Mouse (Mus musculus) neural tube, embryonic 13.5 days (tissue): ENCODE measurements around the gene Adig. TPM values are rescaled to one million over a fixed set of nuclear protein-coding genes. Genes with fewer than 3 reads are reported as not detected.

ENCODE experiments used
- ATAC-seq: fragments of 200-750 bp; cut with Nextera tagmentation; 2 replicates; pipeline ENCODE4 v1.8.0; 2017; ENCODE audit warnings: low read depth, mild to moderate bottlenecking, moderate TSS enrichment, moderate library complexity
- H3K27ac ChIP-seq: fragments of 300-500 bp; sonication (generic); replicated peaks from 2 replicates; pipeline ENCODE4 v1.5.1; 2015; ENCODE audit warnings: moderate library complexity, mild to moderate bottlenecking, inconsistent platforms
- H3K27me3 ChIP-seq: fragments of 300-500 bp; sonication (generic); 2 replicates; pipeline ENCODE4 v1.6.1; 2015; ENCODE audit warnings: mild to moderate bottlenecking, inconsistent platforms
- H3K36me3 ChIP-seq: fragments of 300-500 bp; sonication (generic); 2 replicates; pipeline ENCODE4 v1.6.1; 2015; ENCODE audit warnings: mild to moderate bottlenecking, inconsistent platforms
- H3K4me1 ChIP-seq: fragments of 300-500 bp; sonication (generic); replicated peaks from 2 replicates; pipeline ENCODE4 v1.6.1; 2015; ENCODE audit warnings: inconsistent platforms
- H3K4me2 ChIP-seq: fragments of 300-500 bp; sonication (generic); 2 replicates; pipeline ENCODE4 v1.6.1; 2015; ENCODE audit warnings: inconsistent platforms, mild to moderate bottlenecking, moderate library complexity
- H3K4me3 ChIP-seq: fragments of 300-500 bp; sonication (generic); 2 replicates; pipeline ENCODE4 v1.5.1; 2015; ENCODE audit warnings: mild to moderate bottlenecking, inconsistent platforms
- H3K9ac ChIP-seq: fragments of 300-500 bp; sonication (generic); 2 replicates; pipeline ENCODE4 v1.6.1; 2015; ENCODE audit warnings: moderate library complexity, mild to moderate bottlenecking, inconsistent platforms
- H3K9me3 ChIP-seq: fragments of 300-500 bp; sonication (generic); 2 replicates; pipeline ENCODE4 v1.6.1; 2016; ENCODE audit warnings: inconsistent platforms
- WGBS: fragments of 180-500 bp; shearing (Covaris S2); methylation state at CpG from one replicate; pipeline ENCODE4 v1.1.7; 2015; 5-methylcytosine and 5-hydroxymethylcytosine counted together
- polyA plus RNA-seq: library from polyadenylated mRNA; unstranded; fragments of >200 nt; fragmentation: Nextera tagmentation; extraction: Ambion mirVana; gene quantifications from 2 replicates; pipeline ENCODE4 v1.2.1, GENCODE M21; 2015

Gene Adig
- polyA plus RNA-seq: not detected in 2 replicates

DNA sequence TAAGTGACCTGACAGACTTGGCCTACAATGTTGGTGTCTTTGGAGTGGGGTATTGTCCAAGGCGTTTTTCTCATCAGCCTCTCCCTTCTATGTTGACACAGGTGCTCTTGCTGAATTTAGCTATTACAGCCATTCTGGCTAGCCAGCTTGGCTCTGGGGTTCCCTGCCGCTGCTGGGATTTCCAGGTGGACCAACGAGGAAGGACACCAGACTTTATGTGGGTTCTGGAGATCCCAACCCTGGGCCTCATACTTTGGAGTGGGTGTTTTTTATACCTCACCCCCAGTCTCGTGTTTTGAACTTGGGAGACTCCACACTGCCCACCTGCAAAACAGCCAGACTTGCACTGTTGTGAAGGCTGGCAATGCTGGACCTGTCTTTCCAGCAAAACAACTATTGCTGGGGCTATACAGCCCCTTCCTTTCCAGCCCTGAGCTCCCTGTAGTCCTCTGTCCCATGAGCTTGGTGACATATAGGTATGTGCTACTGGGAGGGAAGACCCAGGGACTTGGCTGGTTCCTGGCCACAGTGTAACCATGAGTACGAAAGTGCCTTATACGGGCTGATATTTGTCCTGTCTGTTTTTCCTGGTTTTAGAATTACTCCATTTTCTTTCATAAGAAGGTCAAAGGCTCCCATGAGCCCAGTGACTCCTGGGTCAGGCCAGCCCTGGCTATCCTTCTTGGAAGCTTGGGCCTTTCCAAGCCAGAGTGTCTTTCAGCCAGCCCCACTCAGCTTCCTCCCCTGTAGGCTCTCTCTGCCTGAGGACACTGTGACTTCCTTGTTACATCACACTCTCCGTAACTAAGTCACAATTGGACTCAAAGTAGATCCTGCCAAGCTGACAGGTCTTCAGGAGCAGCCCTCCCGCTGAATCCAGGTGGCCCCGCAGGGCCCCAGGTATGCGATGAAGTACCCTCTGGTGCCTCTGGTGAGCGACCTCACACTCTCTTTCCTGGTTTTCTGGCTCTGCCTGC is at the start of gene Adig:
Gene Adig, plus strand, starts transcription at position 777 of the 977 bp plus-strand sequence.
- H3K27me3 ChIP-seq: no peaks in the 10 kb centered on the region
- ATAC-seq: no peak
- H3K27ac ChIP-seq: no peak within 1 kb of the TSS
- 77% methylated on average over 11 of the region's 11 CpGs for WGBS
- H3K9me3 ChIP-seq: no peaks in the 10 kb centered on the region
- H3K4me3 ChIP-seq: no peak within 1 kb of the TSS
- no peak within 1 kb of the TSS for H3K4me2 ChIP-seq
- no peaks in the 10 kb centered on the region for H3K4me1 ChIP-seq
- peaks cover 31% of the 10 kb centered on the region for H3K36me3 ChIP-seq
- H3K9ac ChIP-seq: no peak within 1 kb of the TSS

- H3K27ac ChIP-seq: no peak overlapping the region
- no peaks in the 10 kb centered on the region for H3K27me3 ChIP-seq
- peaks cover 81% of the 10 kb centered on the region for H3K36me3 ChIP-seq
- no peaks in the 10 kb centered on the region for H3K9me3 ChIP-seq
- 96% methylated on average over 4 of the region's 4 CpGs for WGBS
- ATAC-seq: no peak
- no peaks in the 10 kb centered on the region for H3K4me1 ChIP-seq
- no peak overlapping the region for H3K9ac ChIP-seq
- H3K4me2 ChIP-seq: no peak overlapping the region
- no peak overlapping the region for H3K4me3 ChIP-seq
Observed at GRCm38 (mm10) chr2:158456451-158456850, 46.0 kb upstream of the Adig start.

DNA sequence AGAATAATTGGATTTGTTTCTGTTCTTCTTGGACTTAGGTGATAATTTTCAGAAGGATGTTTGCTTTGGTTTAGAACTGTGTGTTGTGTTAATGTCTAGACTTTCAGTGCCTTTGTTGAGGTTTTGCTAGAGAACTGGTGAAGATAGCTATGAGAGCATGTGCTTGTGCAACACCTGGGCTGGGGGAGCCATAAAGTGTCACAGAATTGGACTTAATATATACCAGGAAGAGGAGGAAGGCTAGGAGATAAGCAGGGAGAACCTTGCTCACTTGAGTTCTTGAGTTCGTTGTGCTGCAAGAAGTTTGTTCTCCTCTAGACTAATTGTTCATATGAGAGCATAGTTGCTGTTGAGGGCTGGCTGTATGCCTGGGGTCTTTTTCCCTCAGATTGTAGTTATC is 44.8 kb upstream of the Adig start:
- no peak for ATAC-seq
- Histone ChIP-seq H3K27ac (no peak overlapping the region), H3K4me1 (no peaks in the 10 kb centered on the region), H3K4me3 (no peak overlapping the region), H3K27me3 (no peaks in the 10 kb centered on the region), H3K9me3 (no peaks in the 10 kb centered on the region), H3K36me3 (peaks cover 80% of the 10 kb centered on the region), H3K4me2 (no peak overlapping the region), H3K9ac (no peak overlapping the region)
- 95% methylated on average over 1 of the region's 1 CpGs for WGBS

DNA sequence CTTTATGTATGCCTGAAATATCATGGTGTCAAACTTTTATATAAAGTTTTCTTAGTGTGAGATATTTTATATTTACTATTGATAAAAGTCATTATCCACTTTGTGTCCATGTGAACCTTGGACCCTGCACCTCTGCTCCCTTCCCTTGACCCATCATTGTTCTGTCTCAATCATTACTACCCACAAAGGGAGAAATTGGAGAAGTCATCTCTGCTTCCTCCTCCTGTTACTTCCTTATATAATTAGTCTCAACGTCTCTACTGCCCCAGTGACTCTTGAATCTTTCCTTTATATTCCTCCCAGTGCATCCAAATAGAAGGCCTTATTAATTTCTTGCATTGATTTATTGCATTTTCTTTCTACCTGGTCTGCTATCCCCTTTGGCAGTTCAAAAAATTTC is 40.0 kb upstream of the Adig start:
- Histone ChIP-seq H3K9me3 (no peaks in the 10 kb centered on the region), H3K9ac (no peak overlapping the region), H3K36me3 (peaks cover 84% of the 10 kb centered on the region), H3K4me3 (no peak overlapping the region), H3K27ac (no peak overlapping the region), H3K4me1 (no peaks in the 10 kb centered on the region), H3K4me2 (no peak overlapping the region), H3K27me3 (no peaks in the 10 kb centered on the region)
- no peak for ATAC-seq
- 83% methylated on average over 1 of the region's 1 CpGs for WGBS

DNA sequence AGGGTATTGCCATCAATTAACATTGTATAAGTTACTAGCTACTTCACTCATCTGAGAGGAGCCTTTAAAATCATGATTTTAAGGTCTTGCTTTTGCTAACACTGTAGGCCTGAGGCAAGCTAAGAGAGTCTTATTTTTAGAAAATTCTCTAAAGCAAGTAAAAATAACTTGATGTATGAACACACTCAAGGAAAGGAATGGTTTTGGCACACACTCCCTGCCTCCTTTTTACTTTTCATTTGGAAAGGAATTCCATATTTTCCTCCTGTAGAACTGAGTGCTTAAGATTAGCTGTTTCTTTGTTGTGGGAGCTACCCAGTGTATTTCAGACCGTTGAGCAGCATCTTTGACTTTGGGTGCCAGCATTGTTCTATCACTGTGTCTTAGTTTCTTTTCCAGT is 28.3 kb upstream of the Adig start:
- no peaks in the 10 kb centered on the region for H3K4me1 ChIP-seq
- no peak overlapping the region for H3K4me2 ChIP-seq
- H3K9me3 ChIP-seq: no peaks in the 10 kb centered on the region
- peaks cover 79% of the 10 kb centered on the region for H3K36me3 ChIP-seq
- WGBS: 100% methylated on average over 1 of the region's 1 CpGs
- H3K4me3 ChIP-seq: no peak overlapping the region
- ATAC-seq: no peak
- H3K9ac ChIP-seq: no peak overlapping the region
- H3K27ac ChIP-seq: no peak overlapping the region
- H3K27me3 ChIP-seq: no peaks in the 10 kb centered on the region

- Histone ChIP-seq H3K9ac (no peak overlapping the region), H3K27ac (no peak overlapping the region), H3K4me1 (no peaks in the 10 kb centered on the region), H3K27me3 (no peaks in the 10 kb centered on the region), H3K9me3 (no peaks in the 10 kb centered on the region), H3K4me2 (no peak overlapping the region), H3K36me3 (peaks cover 91% of the 10 kb centered on the region), H3K4me3 (no peak overlapping the region)
- ATAC-seq: no peak
- 83% methylated on average over 3 of the region's 3 CpGs for WGBS
Observed at GRCm38 (mm10) chr2:158477640-158478039, 24.8 kb upstream of the Adig start.

- no peak for ATAC-seq
- H3K4me3 ChIP-seq: no peak overlapping the region
- H3K36me3 ChIP-seq: peaks cover 65% of the 10 kb centered on the region
- 86% methylated on average over 5 of the region's 5 CpGs for WGBS
- H3K4me2 ChIP-seq: no peak overlapping the region
- no peak overlapping the region for H3K9ac ChIP-seq
- no peak overlapping the region for H3K27ac ChIP-seq
- no peaks in the 10 kb centered on the region for H3K4me1 ChIP-seq
- no peaks in the 10 kb centered on the region for H3K27me3 ChIP-seq
- H3K9me3 ChIP-seq: no peaks in the 10 kb centered on the region
Observed at GRCm38 (mm10) chr2:158498457-158498856, 4.0 kb upstream of the Adig start.

- H3K4me2 ChIP-seq: no peak overlapping the region
- H3K36me3 ChIP-seq: peaks cover 21% of the 10 kb centered on the region
- 91% methylated on average over 7 of the region's 7 CpGs for WGBS
- H3K27ac ChIP-seq: no peak overlapping the region
- H3K9ac ChIP-seq: no peak overlapping the region
- H3K9me3 ChIP-seq: no peaks in the 10 kb centered on the region
- no peak for ATAC-seq
- no peak overlapping the region for H3K4me3 ChIP-seq
- H3K4me1 ChIP-seq: no peaks in the 10 kb centered on the region
- H3K27me3 ChIP-seq: no peaks in the 10 kb centered on the region
Observed at GRCm38 (mm10) chr2:158503226-158503625, 814 bp downstream of the Adig start.

- 78% methylated on average over 4 of the region's 4 CpGs for WGBS
- no peaks in the 10 kb centered on the region for H3K27me3 ChIP-seq
- H3K27ac ChIP-seq: no peak overlapping the region
- no peaks in the 10 kb centered on the region for H3K9me3 ChIP-seq
- no peak for ATAC-seq
- no peak overlapping the region for H3K9ac ChIP-seq
- H3K4me3 ChIP-seq: no peak overlapping the region
- peaks cover 17% of the 10 kb centered on the region for H3K36me3 ChIP-seq
- H3K4me2 ChIP-seq: no peak overlapping the region
- no peaks in the 10 kb centered on the region for H3K4me1 ChIP-seq
Observed at GRCm38 (mm10) chr2:158503671-158504070, 1.3 kb downstream of the Adig start.

DNA sequence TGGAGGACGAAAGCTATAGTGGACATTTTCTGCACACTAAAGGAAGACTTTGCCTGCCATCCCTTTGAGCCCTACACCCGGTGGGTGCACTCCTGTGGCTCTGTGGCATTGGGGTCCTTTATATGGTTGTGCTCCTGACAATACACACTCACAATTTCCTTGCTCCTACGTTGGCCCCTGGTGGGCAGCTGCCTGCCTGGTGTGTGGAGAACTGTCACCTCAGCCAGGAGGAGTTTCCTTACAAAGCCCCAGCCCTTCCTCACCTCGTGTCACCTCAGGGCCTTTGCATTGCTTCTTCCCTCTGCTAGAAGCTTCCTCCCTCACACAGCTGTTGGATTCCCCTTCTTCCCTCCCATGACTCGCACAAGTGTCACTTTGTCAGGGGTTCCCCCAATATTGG is 4.1 kb downstream of the Adig start:
- H3K9me3 ChIP-seq: no peaks in the 10 kb centered on the region
- no peak overlapping the region for H3K4me3 ChIP-seq
- no peaks in the 10 kb centered on the region for H3K4me1 ChIP-seq
- H3K27me3 ChIP-seq: no peaks in the 10 kb centered on the region
- ATAC-seq: no peak
- H3K4me2 ChIP-seq: no peak overlapping the region
- no peak overlapping the region for H3K9ac ChIP-seq
- H3K27ac ChIP-seq: no peak overlapping the region
- WGBS: 83% methylated on average over 5 of the region's 5 CpGs
- no peaks in the 10 kb centered on the region for H3K36me3 ChIP-seq

GRCm38 (mm10) chr2:158507046-158507445 is 4.6 kb downstream of the Adig start:
- Histone ChIP-seq H3K9me3 (no peaks in the 10 kb centered on the region), H3K9ac (no peak overlapping the region), H3K27ac (no peak overlapping the region), H3K4me3 (no peak overlapping the region), H3K4me2 (no peak overlapping the region), H3K4me1 (no peaks in the 10 kb centered on the region), H3K36me3 (no peaks in the 10 kb centered on the region), H3K27me3 (no peaks in the 10 kb centered on the region)
- ATAC-seq: no peak
- WGBS: 95% methylated on average over 10 of the region's 10 CpGs

- Histone ChIP-seq H3K9ac (no peak overlapping the region), H3K9me3 (no peaks in the 10 kb centered on the region), H3K4me1 (no peaks in the 10 kb centered on the region), H3K36me3 (no peaks in the 10 kb centered on the region), H3K4me2 (no peak overlapping the region), H3K27ac (no peak overlapping the region), H3K27me3 (no peaks in the 10 kb centered on the region), H3K4me3 (no peak overlapping the region)
- ATAC-seq: no peak
- WGBS: 74% methylated on average over 6 of the region's 6 CpGs
Observed at GRCm38 (mm10) chr2:158510665-158511064, 8.3 kb downstream of the Adig start.

DNA sequence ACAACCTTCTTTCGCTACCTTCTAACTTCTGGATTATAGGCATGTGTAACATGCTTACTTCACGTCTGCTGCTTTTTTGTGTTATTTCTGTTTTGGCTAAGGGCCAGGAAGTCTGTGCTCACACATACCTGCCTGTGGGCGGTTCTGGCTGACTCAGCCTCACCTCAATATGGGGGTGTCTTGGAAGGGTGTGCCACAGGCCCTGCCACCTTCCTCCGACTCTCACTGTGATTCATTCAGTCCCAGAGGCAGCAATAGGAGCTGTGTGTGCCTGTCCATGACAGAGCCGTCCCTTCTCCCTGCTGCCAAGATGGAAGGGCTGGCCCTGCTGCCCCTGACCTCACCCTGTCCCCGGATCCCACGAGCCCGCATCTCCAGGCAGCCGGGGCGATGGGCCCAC is 10.1 kb downstream of the Adig start, which contains the start of gene Arhgap40:
Gene Arhgap40, plus strand, starts transcription at position 269 of the 400 bp plus-strand sequence.
- Histone ChIP-seq H3K27ac (no peak within 1 kb of the TSS), H3K4me2 (no peak within 1 kb of the TSS), H3K27me3 (no peaks in the 10 kb centered on the region), H3K9ac (no peak within 1 kb of the TSS), H3K9me3 (no peaks in the 10 kb centered on the region), H3K36me3 (no peaks in the 10 kb centered on the region), H3K4me1 (no peaks in the 10 kb centered on the region), H3K4me3 (no peak within 1 kb of the TSS)
- ATAC-seq: no peak
- WGBS: 84% methylated on average over 10 of the region's 10 CpGs
